Mouse (Mus musculus): Measurements from ENCODE around the gene Mtap. TPM values are rescaled to one million over a fixed set of nuclear protein-coding genes. Genes with fewer than 3 reads are reported as not detected.

Gene Mtap
- 10 to 100 TPM in 1 of 2 experiments, 1 to 10 TPM in 1; 9.9 to 11.4 TPM for total RNA-seq (2021)
- long read RNA-seq, experiment 1, transcript Mtap-201 (8 exons, 2,797 nt): major isoform, 9 of 10 reads
- long read RNA-seq, experiment 1, partial matches to known transcripts: 1 of 10 reads
- long read RNA-seq, experiment 1, other reads (novel, unspliced or antisense): 0 of 10 reads
- long read RNA-seq, experiment 2, transcript Mtap-201 (8 exons, 2,797 nt): major isoform, 12 of 13 reads
- long read RNA-seq, experiment 2, partial matches to known transcripts: 0 of 13 reads
- long read RNA-seq, experiment 2, other reads (novel, unspliced or antisense): 1 of 13 reads

DNA sequence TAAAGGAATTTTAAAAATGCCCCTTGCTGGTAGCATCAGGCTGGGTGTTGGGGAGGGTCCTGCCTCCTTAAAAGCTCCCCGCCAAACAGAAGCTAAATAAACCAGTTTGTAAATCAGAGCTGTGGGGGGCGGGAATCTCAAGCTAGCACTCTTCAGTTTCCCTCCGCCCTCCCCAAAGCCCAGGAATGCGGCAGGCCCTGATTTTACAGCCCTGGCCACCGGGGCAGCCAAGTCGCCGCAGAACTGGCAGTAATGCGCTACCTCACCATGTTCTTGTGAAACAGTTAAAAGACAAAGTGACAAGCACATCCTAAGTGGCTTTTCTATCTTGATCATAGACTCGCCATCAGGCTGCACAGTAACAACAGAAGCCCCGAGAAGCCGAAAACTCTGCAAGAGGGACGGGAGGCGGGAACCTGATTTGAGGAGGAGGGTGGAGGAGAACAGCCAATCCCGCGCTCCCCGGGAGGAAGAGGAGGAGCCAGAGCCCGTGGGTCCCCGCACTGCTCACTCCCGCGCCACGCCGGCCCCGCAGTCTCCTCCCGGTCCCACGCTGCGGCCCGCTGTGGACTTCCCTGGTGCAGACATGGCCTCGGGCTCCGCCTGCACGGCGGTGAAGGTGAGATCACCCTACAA lies at the start of gene Mtap:
Gene Mtap, plus strand, starts transcription at position 217 of the 636 bp plus-strand sequence.
- DNase-seq (ENCODE audit: low spot score in 2 of 2): peak; percentile 73 to 85

- no peak for DNase-seq (ENCODE audit: low spot score in 2 of 2)
Observed at GRCm38 (mm10) chr4:89089110-89089509, 47.8 kb upstream of the Mtap start.

DNA sequence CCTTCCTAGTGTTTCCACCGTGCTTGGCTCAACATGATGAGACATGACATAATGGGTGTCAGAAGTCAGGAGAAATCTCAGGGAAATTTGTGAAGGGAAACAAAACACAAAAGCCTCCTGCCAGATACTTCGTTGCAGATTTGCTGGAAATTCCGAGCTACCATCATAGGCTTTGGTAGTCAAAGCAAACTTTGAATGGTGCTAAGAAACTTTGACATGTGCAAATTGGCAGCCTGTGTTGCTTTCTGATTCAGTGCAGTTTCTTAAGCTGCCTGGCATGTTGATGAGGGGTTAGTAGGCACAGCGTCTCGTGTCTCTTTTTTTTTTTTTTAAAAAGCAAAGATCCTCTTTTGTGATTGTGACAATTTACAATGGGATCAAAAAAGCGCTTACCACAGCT lies 46.7 kb upstream of the Mtap start:
- DNase-seq (ENCODE audit: low spot score in 2 of 2): no peak

DNA sequence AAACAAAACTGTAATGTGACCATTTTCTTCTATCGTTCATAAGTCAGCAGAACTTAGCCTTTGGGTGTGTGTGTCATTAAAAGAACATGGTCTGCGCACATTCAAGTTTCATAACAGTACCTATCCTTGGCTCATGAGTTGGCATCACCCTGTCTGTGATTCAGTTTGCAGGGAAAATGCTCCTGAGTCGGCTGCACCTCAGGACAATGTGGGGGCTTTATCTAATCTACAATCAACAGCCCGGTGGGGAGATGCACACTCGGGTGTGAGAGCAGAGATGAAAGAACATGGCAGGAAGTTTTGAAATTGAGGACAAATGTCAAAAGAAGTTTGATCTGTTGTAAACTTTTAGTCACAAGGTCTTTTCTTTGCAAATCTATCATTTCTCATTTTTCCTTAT lies 44.8 kb upstream of the Mtap start:
- no peak for DNase-seq (ENCODE audit: low spot score in 2 of 2)

DNA sequence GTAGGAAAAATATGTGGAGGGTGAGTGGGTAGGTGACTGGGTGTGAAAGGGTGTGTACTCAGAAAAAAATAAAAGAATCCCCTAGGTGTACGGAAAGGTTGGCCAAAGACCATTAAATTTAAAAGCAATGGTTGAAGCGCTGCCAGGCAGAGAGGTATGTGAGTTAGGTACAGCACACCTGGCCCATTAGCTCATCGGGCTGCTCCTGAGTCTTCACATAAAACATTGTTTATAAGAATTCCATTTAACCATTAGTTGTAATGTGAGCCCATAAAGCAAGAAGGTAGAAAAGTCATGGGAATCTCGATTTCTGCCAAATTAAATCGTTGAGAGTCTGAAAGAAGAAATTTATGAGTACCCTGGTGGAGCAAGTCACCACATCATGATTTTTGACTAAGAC lies 42.1 kb upstream of the Mtap start:
- no peak for DNase-seq (ENCODE audit: low spot score in 2 of 2)

GRCm38 (mm10) chr4:89098261-89098660 lies 38.7 kb upstream of the Mtap start:
- DNase-seq (ENCODE audit: low spot score in 2 of 2): no peak

DNA sequence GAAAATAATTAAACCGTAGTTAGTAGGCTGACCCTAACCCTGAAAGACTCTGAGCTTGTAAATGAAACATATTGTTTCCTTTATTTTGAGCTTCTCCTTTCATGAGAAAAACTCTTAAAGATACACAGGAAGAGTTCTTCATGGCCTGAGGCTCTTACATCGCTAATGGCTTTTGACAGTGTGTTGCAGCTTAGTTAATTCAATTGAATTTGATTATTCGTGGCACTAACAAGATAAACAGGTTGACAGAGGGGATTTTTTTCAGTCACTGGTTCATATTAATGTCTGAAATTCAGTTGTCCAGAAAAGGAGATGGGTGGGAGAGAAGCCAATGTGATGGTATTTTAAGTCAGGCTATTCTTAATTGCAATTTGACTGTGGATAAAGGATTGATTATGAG lies 35.6 kb upstream of the Mtap start:
- no peak for DNase-seq (ENCODE audit: low spot score in 2 of 2)

- no peak for DNase-seq (ENCODE audit: low spot score in 2 of 2)
Observed at GRCm38 (mm10) chr4:89102283-89102682, 34.6 kb upstream of the Mtap start.

- DNase-seq (ENCODE audit: low spot score in 2 of 2): no peak
Observed at GRCm38 (mm10) chr4:89105486-89105885, 31.4 kb upstream of the Mtap start.

DNA sequence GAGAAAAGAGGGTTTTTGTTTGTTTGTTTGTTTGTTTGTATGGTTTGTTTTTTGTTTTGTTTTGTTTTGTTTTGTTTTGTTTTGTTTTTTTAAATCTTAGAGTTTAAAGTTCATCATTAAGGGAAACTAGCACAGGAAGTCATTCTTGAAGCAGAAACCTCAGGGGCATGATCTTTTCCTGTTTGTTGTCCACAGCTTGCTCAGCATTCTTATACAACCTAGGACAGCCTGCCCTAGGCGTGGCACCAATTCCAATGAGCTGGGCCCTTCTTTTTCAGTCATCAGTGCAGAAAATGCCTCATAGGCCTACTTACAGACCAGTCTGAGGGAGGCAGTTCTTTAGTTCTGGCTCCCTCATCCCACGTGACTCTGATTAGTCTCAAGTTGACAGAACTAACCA lies 30.4 kb upstream of the Mtap start:
- no peak for DNase-seq (ENCODE audit: low spot score in 2 of 2)

DNA sequence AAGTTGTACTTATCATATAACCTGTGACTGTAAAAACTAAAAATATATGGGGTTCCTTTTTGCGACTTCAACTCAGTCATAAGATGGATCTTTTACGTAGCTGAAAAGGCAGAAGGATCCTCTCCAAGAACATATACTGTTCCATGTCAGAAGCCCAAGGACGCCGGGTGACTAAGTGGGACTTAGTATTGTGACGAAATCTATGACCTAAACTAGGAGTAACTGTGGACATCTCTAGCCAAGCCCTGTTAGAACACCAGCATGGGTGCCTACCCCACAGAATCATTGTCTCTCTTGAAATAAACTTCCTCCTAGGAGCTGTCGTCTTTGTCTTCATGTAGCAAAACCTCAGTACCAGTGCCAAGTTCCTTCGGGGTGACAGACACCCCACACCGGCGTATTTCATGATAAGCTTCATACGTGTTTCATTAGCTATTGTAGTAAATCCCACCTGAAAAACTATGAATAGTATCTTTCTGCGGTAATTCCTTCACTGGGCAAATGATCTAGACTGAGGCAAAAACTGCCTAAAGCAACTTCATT lies 24.7 kb upstream of the Mtap start:
- DNase-seq (ENCODE audit: low spot score in 2 of 2): no peak

DNA sequence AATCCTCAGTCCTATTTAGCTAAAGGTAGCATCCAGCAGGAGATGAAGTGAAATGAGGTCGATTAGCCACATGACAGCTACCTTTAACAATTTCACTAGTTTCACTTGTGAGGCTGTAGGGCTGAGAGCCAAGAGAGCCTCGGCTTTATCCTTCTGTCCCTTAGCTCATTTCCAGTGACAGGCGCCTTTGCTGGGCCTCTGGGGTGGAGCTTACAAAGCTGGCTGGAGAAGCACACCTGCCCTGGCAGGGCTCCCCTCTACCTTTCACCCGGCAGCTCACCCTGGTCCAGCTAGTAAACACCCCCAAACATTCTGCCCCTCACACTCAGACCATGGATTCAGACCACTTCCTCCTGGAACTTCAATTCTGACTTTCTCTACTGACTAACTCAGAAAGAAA lies 24.1 kb upstream of the Mtap start:
- DNase-seq (ENCODE audit: low spot score in 2 of 2): no peak

DNA sequence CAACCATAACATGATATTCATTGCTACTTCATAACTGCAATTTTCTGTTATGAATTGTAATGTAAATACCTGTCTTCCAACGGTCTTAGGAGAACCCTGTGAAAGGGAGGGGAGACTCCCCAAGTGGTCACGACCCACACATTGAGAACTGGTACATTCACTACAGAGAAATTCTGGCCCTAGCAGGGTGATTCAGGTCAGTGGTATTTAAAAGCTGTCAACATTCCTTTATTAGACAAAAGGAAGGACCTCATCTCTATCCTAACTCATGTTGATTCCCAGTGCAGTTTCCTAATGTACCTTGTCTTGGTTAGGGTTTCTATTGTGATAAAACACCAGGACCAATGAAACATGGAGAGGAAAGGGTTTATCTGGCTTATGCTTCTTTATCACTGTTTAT lies 20.9 kb upstream of the Mtap start:
- no peak for DNase-seq (ENCODE audit: low spot score in 2 of 2)

DNA sequence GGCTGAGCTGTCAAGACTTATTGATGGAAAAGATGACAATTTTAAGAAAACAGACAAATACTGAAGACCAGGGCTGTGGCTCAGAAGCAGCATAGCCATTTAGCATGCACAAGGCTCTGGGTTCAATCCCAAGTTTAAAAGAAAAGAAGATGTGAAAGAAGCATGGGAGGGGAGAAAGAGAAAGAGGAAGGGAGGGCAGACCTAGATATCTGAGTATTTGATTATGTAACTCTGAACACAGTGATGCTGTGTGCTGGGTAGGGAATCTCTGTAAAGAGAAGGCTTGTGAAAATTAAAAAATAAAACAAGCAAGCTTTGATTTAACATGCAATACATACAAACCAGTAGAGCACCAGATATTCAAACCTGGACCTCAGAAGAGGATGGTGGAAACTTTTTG lies 17.0 kb upstream of the Mtap start:
- DNase-seq (ENCODE audit: low spot score in 2 of 2): no peak

- no peak for DNase-seq (ENCODE audit: low spot score in 2 of 2)
Observed at GRCm38 (mm10) chr4:89120353-89120752, 16.6 kb upstream of the Mtap start.

- DNase-seq (ENCODE audit: low spot score in 2 of 2): no peak
Observed at GRCm38 (mm10) chr4:89123446-89124243, 13.3 kb upstream of the Mtap start.

- DNase-seq (ENCODE audit: low spot score in 2 of 2): no peak
Observed at GRCm38 (mm10) chr4:89127674-89128073, 9.2 kb upstream of the Mtap start.

- DNase-seq (ENCODE audit: low spot score in 2 of 2): peak in 1 of 2 experiments; percentile 31
Observed at GRCm38 (mm10) chr4:89128080-89128936, 8.6 kb upstream of the Mtap start.

GRCm38 (mm10) chr4:89128937-89129277 lies 8.0 kb upstream of the Mtap start:
- no peak for DNase-seq (ENCODE audit: low spot score in 2 of 2)

GRCm38 (mm10) chr4:89129311-89129913 lies 7.5 kb upstream of the Mtap start:
- DNase-seq (ENCODE audit: low spot score in 2 of 2): peak; percentile 52 to 80

- no peak for DNase-seq (ENCODE audit: low spot score in 2 of 2)
Observed at GRCm38 (mm10) chr4:89131795-89132194, 5.1 kb upstream of the Mtap start.
